Mouse (Mus musculus): ENCODE measurements at regions not wholly inside any gene's neighbourhood (a gene's known extent, or its start where the extent isn't known, plus 50 kb on each side); places are given as distances from the start of the nearest gene placed in this dataset.

GRCm38 (mm10) chr10:37716946-37717345 lies 578.2 kb upstream of the Marcks start:
- no peak for DNase-seq (ENCODE audit: low spot score)

GRCm38 (mm10) chr10:37711459-37711858 lies 572.7 kb upstream of the Marcks start:
- no peak for DNase-seq (ENCODE audit: low spot score)

- DNase-seq (ENCODE audit: low spot score): no peak
These were observed 555.4 kb upstream of the Marcks start for GRCm38 (mm10) chr10:37694041-37694690.

- no peak for DNase-seq (ENCODE audit: low spot score)
These were observed 554.1 kb upstream of the Marcks start for GRCm38 (mm10) chr10:37692851-37693250.

GRCm38 (mm10) chr10:37691939-37692338 lies 553.2 kb upstream of the Marcks start:
- DNase-seq (ENCODE audit: low spot score): no peak

GRCm38 (mm10) chr10:37683101-37683500 lies 544.4 kb upstream of the Marcks start:
- no peak for DNase-seq (ENCODE audit: low spot score)

GRCm38 (mm10) chr10:37680601-37681000 lies 541.9 kb upstream of the Marcks start:
- no peak for DNase-seq (ENCODE audit: low spot score)

GRCm38 (mm10) chr10:37677826-37678225 lies 539.1 kb upstream of the Marcks start:
- DNase-seq (ENCODE audit: low spot score): no peak

- no peak for DNase-seq (ENCODE audit: low spot score)
These were observed 530.1 kb upstream of the Marcks start for GRCm38 (mm10) chr10:37668827-37669226.

GRCm38 (mm10) chr10:37667031-37667745 lies 528.5 kb upstream of the Marcks start:
- no peak for DNase-seq (ENCODE audit: low spot score)

- DNase-seq (ENCODE audit: low spot score): no peak
These were observed 527.8 kb upstream of the Marcks start for GRCm38 (mm10) chr10:37666535-37666934.

GRCm38 (mm10) chr10:37637001-37637562 lies 498.4 kb upstream of the Marcks start:
- no peak for DNase-seq (ENCODE audit: low spot score)

GRCm38 (mm10) chr10:37636421-37636820 lies 497.7 kb upstream of the Marcks start:
- no peak for DNase-seq (ENCODE audit: low spot score)

GRCm38 (mm10) chr10:37630403-37630802 lies 491.7 kb upstream of the Marcks start:
- DNase-seq (ENCODE audit: low spot score): no peak

GRCm38 (mm10) chr10:37627900-37628299 lies 489.2 kb upstream of the Marcks start:
- DNase-seq (ENCODE audit: low spot score): no peak

GRCm38 (mm10) chr10:37626758-37627201 lies 488.1 kb upstream of the Marcks start:
- no peak for DNase-seq (ENCODE audit: low spot score)

GRCm38 (mm10) chr10:37625972-37626757 lies 487.4 kb upstream of the Marcks start:
- no peak for DNase-seq (ENCODE audit: low spot score)

GRCm38 (mm10) chr10:37623041-37623440 lies 484.3 kb upstream of the Marcks start:
- no peak for DNase-seq (ENCODE audit: low spot score)

- no peak for DNase-seq (ENCODE audit: low spot score)
These were observed 479.9 kb upstream of the Marcks start for GRCm38 (mm10) chr10:37618606-37619005.

- no peak for DNase-seq (ENCODE audit: low spot score)
These were observed 479.1 kb upstream of the Marcks start for GRCm38 (mm10) chr10:37617708-37618300.

- no peak for DNase-seq (ENCODE audit: low spot score)
These were observed 477.4 kb upstream of the Marcks start for GRCm38 (mm10) chr10:37615926-37616691.
